Mouse (Mus musculus) embryo, embryonic 11 days (tissue): Measurements from ENCODE around the gene S1pr4.

ENCODE experiments used
- DNase-seq: peaks from one replicate; pipeline ENCODE4 v3.0.0-alpha.2; 2015

Gene S1pr4

GRCm38 (mm10) chr10:81500032-81500431, at the start of gene S1pr4:
Gene S1pr4 (minus strand): TSS chr10:81500132.
- no peak for DNase-seq

DNA sequence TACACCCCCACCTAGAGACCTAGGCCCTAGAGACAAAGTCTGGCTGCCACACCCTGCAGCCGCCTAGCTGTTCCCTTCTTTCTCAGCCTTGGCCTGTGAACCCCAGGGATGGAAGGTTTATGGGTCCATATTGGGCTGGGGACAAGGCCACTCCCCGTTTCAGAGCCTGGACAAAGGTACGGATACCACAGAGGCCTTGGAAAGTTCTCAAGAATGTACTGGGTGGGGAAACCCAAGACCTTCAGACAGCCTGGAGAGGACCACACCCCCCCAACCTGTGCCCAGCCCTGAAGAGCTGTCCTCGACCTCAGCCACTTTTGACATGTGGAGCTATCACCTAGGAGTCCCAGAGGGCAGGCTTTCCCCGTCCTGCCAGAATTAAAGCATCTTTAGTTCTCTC, 49.0 kb upstream of the S1pr4 start:
- DNase-seq = no peak

DNA sequence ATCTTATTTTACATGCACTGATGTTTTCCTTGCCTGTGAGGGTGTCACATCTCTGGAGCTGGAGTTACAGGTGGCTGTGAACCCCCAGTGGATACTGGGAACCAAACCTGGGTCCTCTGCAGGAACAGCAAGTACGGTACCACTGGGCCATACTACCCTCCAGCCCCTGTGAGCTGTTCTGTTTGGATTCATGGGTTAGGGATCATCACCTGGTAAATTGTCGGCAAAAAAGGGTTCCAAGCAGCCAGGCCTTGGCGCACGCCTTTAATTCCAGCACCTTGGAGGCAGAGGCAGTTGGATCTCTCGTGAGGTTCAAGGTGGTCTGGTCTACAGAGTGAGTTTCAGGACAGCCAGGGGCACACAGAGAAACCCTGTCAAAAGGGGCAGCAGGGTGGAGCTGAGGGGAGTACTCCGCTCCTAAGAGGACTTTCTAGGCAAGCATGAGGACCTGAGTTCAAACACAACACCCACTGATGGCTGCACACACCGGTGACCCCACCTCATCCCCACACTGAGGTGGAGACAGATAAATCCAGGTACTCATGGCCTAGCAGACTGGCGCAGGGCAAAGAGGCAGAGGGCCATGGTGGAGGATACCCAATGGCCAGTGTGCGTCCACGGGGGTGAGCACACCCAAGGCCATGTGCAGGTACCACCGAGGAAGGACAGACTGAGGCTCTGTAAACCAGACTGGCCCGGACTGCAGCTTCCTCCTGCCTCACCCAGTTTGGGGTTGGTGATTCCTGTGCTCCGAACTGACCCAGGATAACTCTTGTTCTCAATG, 47.0 kb upstream of the S1pr4 start:
- no peak for DNase-seq

GRCm38 (mm10) chr10:81546332-81546731, 46.4 kb upstream of the S1pr4 start:
- no peak for DNase-seq

DNA sequence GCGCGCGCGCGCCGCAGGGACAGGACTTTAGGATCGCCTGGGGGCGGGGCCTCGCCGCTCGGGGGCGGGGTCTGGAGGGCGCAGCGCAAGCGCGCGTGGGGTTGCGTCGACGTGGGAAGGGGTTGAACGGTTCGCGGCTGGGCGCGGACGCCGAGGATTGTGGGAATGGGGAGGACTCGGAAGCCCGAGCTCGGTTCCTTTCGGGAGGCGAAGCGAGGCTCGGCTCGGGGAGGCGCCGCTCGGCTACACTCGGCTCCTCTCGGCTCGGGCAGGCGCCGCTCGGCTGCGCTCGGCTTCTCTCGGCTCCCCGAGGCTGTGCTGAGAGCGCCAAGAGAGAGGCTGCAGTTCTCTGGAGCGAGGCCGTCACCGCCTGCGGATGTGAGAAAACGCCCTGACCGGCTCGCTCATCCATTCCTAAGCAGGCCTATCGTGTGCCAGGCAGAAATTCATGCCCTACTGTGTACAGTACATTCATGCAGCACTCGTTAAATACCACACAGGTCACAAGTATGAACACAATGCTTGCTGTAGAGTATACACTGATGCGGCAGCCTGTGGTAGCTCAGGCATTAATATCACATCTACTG, 45.3 kb upstream of the S1pr4 start, which contains the start of gene Gna11:
Gna11 (minus strand) TSS at position 30 of the 587 bp plus-strand sequence.
- DNase-seq = peak; percentile 100

GRCm38 (mm10) chr10:81544296-81545160, 44.6 kb upstream of the S1pr4 start:
- no peak for DNase-seq

GRCm38 (mm10) chr10:81543633-81544032, 43.7 kb upstream of the S1pr4 start:
- no peak for DNase-seq

DNA sequence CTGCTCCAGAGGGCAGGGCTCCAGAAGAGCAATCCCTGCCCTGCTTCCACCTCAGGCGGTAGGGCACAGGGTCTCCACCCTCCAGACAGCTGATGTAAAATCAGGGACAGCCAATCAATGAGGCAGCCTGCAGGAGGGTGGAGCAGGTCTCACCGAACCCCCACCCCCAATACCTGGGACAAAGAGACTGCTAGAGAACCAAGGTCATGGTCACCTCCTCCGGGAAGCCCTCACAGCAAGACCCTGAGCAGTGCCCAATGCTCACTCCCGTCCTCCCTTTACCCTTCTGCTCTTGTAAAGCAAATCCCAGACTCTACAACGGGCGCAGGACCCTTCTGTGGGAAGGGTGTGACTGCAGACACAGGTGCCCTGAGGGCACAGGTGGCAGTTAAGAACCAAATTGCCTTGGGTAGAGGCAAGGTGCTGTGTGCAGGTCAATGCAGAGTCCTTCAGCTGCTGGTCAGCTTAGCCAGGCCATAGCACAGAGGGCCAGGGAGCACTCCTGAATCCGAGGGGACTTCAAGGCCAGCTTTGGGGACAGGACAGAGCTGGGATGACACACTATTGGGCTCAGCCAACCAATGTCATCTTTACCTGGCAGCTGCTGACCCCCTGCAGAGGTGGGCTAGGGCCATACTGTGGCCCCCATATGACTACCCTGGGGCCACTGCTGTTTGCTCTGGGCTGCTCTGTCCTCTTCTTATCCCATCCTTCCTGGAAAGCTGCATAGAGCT, 43.0 kb upstream of the S1pr4 start:
- no peak for DNase-seq

DNA sequence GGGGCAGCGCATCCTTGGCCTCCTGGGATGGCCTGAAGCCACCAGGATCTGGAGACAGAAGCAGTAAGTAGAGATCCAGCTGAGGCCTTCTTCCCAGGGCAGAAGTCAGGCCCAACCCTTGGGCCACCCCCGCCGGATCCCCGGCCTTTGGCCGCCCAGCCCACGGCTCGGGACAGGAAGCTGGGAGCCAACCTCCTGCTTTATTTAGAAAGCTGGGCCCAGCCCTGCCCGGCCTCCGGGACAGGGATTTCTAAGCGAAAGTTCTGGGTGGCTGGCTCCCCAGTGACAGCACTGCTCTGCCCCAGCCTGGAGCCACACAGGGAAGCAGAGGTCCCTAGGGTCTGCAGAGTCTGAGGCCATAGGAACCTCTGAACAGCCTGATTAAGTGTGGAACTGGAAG, 41.9 kb upstream of the S1pr4 start:
- DNase-seq = no peak

GRCm38 (mm10) chr10:81541363-81541762, 41.4 kb upstream of the S1pr4 start:
- no peak for DNase-seq

GRCm38 (mm10) chr10:81538321-81539048, 38.6 kb upstream of the S1pr4 start:
- no peak for DNase-seq

DNA sequence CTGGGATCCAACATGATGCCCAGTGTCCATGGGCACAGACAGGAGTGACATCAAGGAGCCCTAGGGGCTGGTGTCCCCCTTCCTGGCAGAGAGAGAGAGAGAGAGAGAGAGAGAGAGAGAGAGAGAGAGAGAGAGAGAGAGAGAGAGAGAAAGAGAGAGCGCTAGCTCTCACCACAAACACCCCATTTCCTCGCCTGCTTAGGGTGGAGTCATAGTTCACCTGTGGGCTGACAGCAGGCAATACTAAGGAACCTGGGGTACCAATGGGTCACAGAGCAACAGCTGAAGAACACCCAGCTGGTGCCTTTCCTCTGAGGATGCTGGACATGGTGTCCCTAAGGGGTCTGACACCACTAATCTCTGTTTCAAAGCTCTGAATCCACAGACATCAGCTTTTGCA, 37.5 kb upstream of the S1pr4 start:
- DNase-seq = no peak

DNA sequence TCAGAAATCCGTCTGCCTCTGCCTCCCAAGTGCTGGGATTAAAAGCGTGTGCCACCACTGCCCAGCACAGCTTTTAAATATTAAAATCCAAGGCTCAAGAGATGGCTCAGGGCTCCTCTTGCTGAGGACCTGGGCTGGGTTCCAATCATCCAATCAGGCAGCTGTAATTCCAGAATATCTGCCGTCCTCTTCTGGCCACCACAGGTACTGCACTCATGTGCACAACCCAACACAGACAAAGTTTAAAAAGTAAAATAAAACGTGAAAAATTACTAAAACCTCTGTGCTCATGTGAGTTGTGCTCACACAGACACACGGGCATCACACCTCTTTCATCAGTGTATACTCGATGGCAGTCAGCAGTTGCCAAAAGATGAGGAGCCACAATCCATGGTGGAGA, 36.8 kb upstream of the S1pr4 start:
- no peak for DNase-seq

DNA sequence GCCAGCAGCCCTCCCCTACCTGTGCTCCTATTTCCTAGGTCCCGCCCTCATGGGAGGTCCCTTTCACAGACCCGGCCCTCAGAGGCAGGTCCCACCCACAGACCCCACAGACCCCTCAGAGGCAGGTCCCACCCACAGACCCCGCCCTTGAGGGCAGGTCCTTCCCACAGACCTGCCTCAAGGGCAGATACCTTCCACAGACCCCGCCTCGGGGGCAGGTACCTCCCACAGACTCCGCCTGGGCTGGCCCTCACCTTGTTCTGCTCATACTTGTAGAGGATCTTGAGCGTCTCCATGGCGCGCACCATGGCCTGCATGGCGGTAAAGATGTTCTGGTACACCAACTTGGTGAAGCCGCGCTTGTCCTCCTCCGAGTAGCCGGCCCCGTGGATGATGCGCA, 34.9 kb upstream of the S1pr4 start:
- no peak for DNase-seq

GRCm38 (mm10) chr10:81526779-81527178, 26.8 kb upstream of the S1pr4 start:
- peak; percentile 80 for DNase-seq

GRCm38 (mm10) chr10:81525017-81525694, 25.2 kb upstream of the S1pr4 start:
- DNase-seq = no peak

DNA sequence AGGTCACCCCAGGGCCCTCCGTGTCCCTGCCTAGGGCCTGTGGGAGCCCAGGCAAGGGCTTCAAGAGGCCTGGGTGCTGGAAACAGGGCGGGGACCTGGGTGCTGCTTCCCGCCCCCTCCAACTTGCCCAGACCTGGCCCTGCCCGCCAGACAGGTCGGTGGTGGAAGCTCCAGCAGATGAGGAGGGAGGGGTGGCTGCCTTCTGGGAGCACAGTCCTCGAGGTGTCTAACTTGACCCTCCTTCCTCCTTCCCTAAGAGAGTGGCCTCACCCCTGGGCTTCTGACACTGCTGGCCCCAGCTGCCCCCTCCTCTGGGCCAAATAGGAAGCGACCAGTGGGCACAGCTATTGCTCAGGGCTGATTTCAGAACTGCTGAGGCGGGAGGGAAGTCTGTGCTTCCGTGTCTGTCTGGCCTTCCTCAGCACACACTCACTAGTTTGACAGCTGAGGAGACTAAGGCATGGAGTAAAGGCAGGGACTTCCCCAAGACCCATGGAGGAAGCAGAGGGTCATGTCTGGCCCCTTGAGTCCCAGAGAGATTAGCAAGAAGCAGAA, 24.2 kb upstream of the S1pr4 start, which contains the start of gene Gna15:
Gna15 (minus strand) TSS at position 175 of the 555 bp plus-strand sequence.
- no peak for DNase-seq

GRCm38 (mm10) chr10:81523570-81523969, 23.6 kb upstream of the S1pr4 start:
- no peak for DNase-seq

DNA sequence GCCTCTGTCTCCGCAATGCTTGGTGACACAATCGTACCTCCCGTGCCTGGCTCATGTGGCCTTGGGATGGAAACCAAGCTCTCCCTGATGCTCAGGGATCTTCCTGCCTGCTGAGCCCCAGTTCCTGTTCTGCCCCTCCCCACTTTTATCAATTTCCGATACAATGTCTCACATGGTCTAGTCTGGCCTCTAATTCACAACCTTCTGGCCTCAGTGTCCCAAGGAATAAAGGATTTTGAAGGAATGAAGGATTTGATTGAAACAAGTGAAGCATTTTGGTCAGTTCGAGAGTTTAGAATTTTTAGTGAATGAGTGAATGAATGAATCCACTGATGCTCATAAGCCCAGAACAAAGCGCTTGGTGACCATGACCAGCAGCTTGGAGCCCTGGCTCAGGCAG, 23.2 kb upstream of the S1pr4 start:
- DNase-seq = no peak

GRCm38 (mm10) chr10:81519978-81520365, 20.0 kb upstream of the S1pr4 start:
- no peak for DNase-seq
